ENCODE assay signal across 12 mouse cellular contexts in the genomic region with DNA sequence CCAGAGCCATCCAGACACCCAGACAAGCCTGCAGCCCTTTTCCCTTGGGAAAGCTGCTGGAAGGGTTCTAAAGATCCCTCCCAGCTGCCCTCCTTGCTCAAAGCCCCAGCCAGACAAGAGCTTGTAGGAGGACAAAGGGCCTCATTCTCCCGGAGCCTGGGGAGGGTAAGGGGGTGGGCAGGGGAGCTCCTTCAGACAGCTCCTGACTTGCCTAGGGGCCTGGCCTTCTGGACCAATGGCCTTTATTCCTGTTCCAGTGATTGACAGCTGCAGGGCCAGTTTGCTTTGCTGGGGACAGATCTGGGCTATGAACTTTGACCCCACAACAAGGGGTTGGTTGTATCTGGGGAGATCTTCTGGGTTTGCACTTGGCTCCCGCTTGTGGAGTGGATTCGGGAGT. TPM values are rescaled to one million over a fixed set of nuclear protein-coding genes. Genes with fewer than 3 reads are reported as not detected.
DNase-seq lines count a peak whose midpoint lies in the region; ATAC-seq lines count a peak whose summit lies in the region.
"Had no signal": no experiment of that assay in that cellular context is flagged by ENCODE, and none has a peak within 500 bp of the region (broad histone marks: within the 10 kb centered on the region; RNA-seq: fewer than 3 reads in every experiment).

No protein-coding gene starts in this region.

- H3K4me1 ChIP-seq in kidney, embryonic 15.5 days, result peaks cover 13% of the 10 kb centered on the region
- no peaks in the 10 kb centered on the region for H3K4me1 ChIP-seq in forebrain, embryonic 11.5 days (replicated peaks; ENCODE audit: control insufficient read depth, insufficient read depth, low read length)
- H3K4me1 ChIP-seq in neural tube, embryonic 14.5 days (ENCODE audit: control insufficient read depth, insufficient read depth, low read length), result no peaks in the 10 kb centered on the region

- H3K9ac ChIP-seq in kidney, embryonic 15.5 days, result no peak overlapping the region
- H3K9ac ChIP-seq in forebrain, embryonic 11.5 days (ENCODE audit: low read length), result no peak overlapping the region
- H3K9ac ChIP-seq in neural tube, embryonic 14.5 days (replicated peaks; ENCODE audit: low read depth, low read length), result no peak overlapping the region

- WGBS in kidney, embryonic 15.5 days, result 51% methylated on average over 3 of the region's 3 CpGs
- WGBS in forebrain, embryonic 11.5 days, result 18% methylated on average over 3 of the region's 3 CpGs
- WGBS in neural tube, embryonic 14.5 days, result 22% methylated on average over 3 of the region's 3 CpGs

- H3K4me2 ChIP-seq in kidney, embryonic 15.5 days, result no peak overlapping the region
- H3K4me2 ChIP-seq in forebrain, embryonic 11.5 days (ENCODE audit: low read depth, low read length, severe bottlenecking), result no peak overlapping the region
- no peak overlapping the region for H3K4me2 ChIP-seq in neural tube, embryonic 14.5 days (ENCODE audit: low read depth, low read length)

- H3K36me3 ChIP-seq in kidney, embryonic 15.5 days, result no peaks in the 10 kb centered on the region
- H3K36me3 ChIP-seq in forebrain, embryonic 11.5 days (ENCODE audit: control insufficient read depth, insufficient read depth, low read length), result no peaks in the 10 kb centered on the region
- no peaks in the 10 kb centered on the region for H3K36me3 ChIP-seq in neural tube, embryonic 14.5 days (ENCODE audit: control insufficient read depth, insufficient read depth, low read length)

- H3K27ac ChIP-seq in kidney, embryonic 15.5 days, result no peak overlapping the region
- 0 out of 2 replicates have a peak overlapping the region, but pooled peaks have one; percentile 19 for H3K27ac ChIP-seq in forebrain, embryonic 11.5 days (ENCODE audit: low read depth, low read length)
- no peak overlapping the region for H3K27ac ChIP-seq in neural tube, embryonic 14.5 days (ENCODE audit: low read depth, low read length)

- DNase-seq in kidney, adult 8-10 months, result peak; percentile 76 to 86
- peak; percentile 68 for DNase-seq in forebrain, embryonic 11.5 days (ENCODE audit: low spot score)
- DNase-seq in kidney, postnatal 14 days, result peak; percentile 64
- DNase-seq in cerebellum, postnatal 4 days (ENCODE audit: low spot score in 2 of 2), result no peak
- DNase-seq in heart, postnatal 14 days, result no peak
- no peak for DNase-seq in right cerebral cortex, postnatal 4 days
- DNase-seq: cerebellum, postnatal 10 days; layer of hippocampus, postnatal 36 days had no signal

- no peaks in the 10 kb centered on the region for H3K9me3 ChIP-seq in kidney, embryonic 15.5 days (replicated peaks)
- no peaks in the 10 kb centered on the region; the same call in 1 of the 2 replicates for H3K9me3 ChIP-seq in forebrain, embryonic 11.5 days (ENCODE audit: control insufficient read depth, low read length)
- H3K9me3 ChIP-seq in neural tube, embryonic 14.5 days (ENCODE audit: control insufficient read depth, low read length), result no peaks in the 10 kb centered on the region

- no peaks in the 10 kb centered on the region for H3K27me3 ChIP-seq in kidney, embryonic 15.5 days
- no peaks in the 10 kb centered on the region for H3K27me3 ChIP-seq in forebrain, embryonic 11.5 days (ENCODE audit: control insufficient read depth, insufficient read depth, low read length)
- H3K27me3 ChIP-seq in neural tube, embryonic 14.5 days (ENCODE audit: control insufficient read depth, insufficient read depth, low read length), result no peaks in the 10 kb centered on the region

- intact Hi-C loops in heart, postnatal 14 days (cut with DNase I), result loop anchor here (5.0 kb wide), 2 partner anchors 113 to 273 kb away; no protein-coding TSS in a partner anchor

- ATAC-seq in kidney, embryonic 15.5 days (replicated peaks; ENCODE audit: low FRiP score), result no peak
- ATAC-seq in forebrain, embryonic 11.5 days (replicated peaks; ENCODE audit: low FRiP score), result peak; percentile 67
- ATAC-seq in neural tube, embryonic 14.5 days (ENCODE audit: low read depth), result peak; percentile 32; the same call in 1 of the 2 replicates

- H3K4me3 ChIP-seq in kidney, embryonic 15.5 days (replicated peaks), result no peak overlapping the region
- no peak overlapping the region for H3K4me3 ChIP-seq in forebrain, embryonic 11.5 days (ENCODE audit: low read depth, low read length)
- H3K4me3 ChIP-seq in neural tube, embryonic 14.5 days (ENCODE audit: low read depth, low read length), result no peak overlapping the region
- H3K4me3 ChIP-seq: megakaryocyte, embryonic 14.5 days had no signal

RNA-seq across cellular contexts. Expression of a gene that starts 47.6 kb away (rescaled TPM):
- 36.0 and 36.7 TPM in 2 replicates for polyA plus RNA-seq in kidney, embryonic 15.5 days (2015; fragmentation: Nextera tagmentation; extraction: Ambion mirVana)
- 20.0 and 20.3 TPM in 2 replicates for polyA plus RNA-seq in forebrain, embryonic 11.5 days (2014; fragmentation: Nextera tagmentation; extraction: Ambion mirVana)
- polyA plus RNA-seq in neural tube, embryonic 14.5 days (2014; fragmentation: Nextera tagmentation; extraction: Ambion mirVana), result 24.9 and 26.2 TPM in 2 replicates
- total RNA-seq in heart, postnatal 14 days (2021), result 10 to 100 TPM; 14.4 to 15.3 TPM

RNA-seq across cellular contexts. Expression of a gene that starts 57.6 kb away (rescaled TPM):
- polyA plus RNA-seq in kidney, embryonic 15.5 days (2015; fragmentation: Nextera tagmentation; extraction: Ambion mirVana), result 0.35 and 0.38 TPM in 2 replicates
- polyA plus RNA-seq in forebrain, embryonic 11.5 days (2014; fragmentation: Nextera tagmentation; extraction: Ambion mirVana), result not detected in 2 replicates
- polyA plus RNA-seq in neural tube, embryonic 14.5 days (2014; fragmentation: Nextera tagmentation; extraction: Ambion mirVana), result not detected in 2 replicates
- not detected for total RNA-seq in heart, postnatal 14 days (2021)
- total RNA-seq: gastrocnemius, adult 8-10 months had no signal

Comparison
In these comparisons a context has a peak if more than half of its experiments do, and no peak if none do; other contexts are left out.
1. DNase-seq: peak in kidney, adult 8-10 months (2 of 2), forebrain, embryonic 11.5 days (single experiment) and kidney, postnatal 14 days (single experiment); none in cerebellum, postnatal 4 days (0 of 2), heart, postnatal 14 days (0 of 2) and right cerebral cortex, postnatal 4 days (single experiment).